Mouse (Mus musculus): ENCODE measurements around the gene Ttn. TPM values are rescaled to one million over a fixed set of nuclear protein-coding genes. Genes with fewer than 3 reads are reported as not detected.

Gene Ttn
- polyA plus RNA-seq, 1 experiment from 2014 or later: 2.5 TPM

DNA sequence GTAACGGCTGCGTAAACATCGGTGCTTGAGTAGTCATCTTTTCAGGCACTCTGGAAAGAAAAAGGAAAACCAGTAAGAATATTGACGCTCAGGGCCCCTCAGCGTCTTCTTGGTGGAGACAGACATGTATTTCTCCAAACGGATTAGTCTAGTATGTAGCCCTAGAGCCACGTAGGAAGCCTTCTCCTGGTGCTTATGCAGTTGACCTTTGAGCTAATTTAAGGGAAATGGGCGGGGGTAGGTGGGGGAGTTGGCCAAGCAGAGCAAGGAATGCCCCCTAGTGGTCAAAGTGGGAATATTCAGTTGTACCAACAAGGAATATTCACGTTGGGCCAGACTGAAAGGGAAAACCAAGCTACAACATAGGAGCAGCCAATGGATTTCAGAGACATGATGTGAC is 2.2 kb downstream of the Ttn start:
- Histone ChIP-seq H3K4me1 (replicated peaks) (no peaks in the 10 kb centered on the region), H3K4me2 (no peak overlapping the region), H3K9ac (no peak overlapping the region), H3K36me3 (no peaks in the 10 kb centered on the region), H3K27ac (no peak overlapping the region), H3K4me3 (no peak overlapping the region), H3K27me3 (no peaks in the 10 kb centered on the region), H3K9me3 (no peaks in the 10 kb centered on the region)
- WGBS: 56% methylated on average over 9 of the region's 9 CpGs
- no peak for ATAC-seq (ENCODE audit: low FRiP score)

DNA sequence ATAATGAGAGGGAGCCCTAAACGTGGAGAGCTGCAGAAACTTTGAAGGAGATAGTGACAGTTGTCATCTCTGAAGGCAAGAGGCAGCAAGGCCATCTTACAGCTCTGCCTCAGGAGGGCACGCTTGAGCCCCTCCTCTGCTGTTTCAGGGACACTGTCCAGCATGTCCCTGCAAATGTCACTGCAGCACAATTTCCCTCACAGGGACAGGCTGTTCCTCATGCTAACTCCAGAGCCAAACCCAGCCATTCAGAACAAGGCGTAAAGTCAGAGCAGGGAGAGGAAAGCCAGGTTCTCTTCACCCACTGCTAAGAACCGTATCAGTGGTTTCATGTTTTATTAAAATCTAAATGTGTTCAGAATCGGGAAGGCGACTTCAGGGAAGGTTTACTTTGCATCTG is 4.7 kb downstream of the Ttn start:
- H3K4me2 ChIP-seq: no peak overlapping the region
- H3K36me3 ChIP-seq: no peaks in the 10 kb centered on the region
- no peaks in the 10 kb centered on the region for H3K27me3 ChIP-seq
- ATAC-seq (ENCODE audit: low FRiP score): no peak
- H3K4me3 ChIP-seq: no peak overlapping the region
- no peak overlapping the region for H3K27ac ChIP-seq
- H3K4me1 ChIP-seq (replicated peaks): no peaks in the 10 kb centered on the region
- 81% methylated on average over 6 of the region's 6 CpGs for WGBS
- H3K9me3 ChIP-seq: no peaks in the 10 kb centered on the region
- no peak overlapping the region for H3K9ac ChIP-seq

DNA sequence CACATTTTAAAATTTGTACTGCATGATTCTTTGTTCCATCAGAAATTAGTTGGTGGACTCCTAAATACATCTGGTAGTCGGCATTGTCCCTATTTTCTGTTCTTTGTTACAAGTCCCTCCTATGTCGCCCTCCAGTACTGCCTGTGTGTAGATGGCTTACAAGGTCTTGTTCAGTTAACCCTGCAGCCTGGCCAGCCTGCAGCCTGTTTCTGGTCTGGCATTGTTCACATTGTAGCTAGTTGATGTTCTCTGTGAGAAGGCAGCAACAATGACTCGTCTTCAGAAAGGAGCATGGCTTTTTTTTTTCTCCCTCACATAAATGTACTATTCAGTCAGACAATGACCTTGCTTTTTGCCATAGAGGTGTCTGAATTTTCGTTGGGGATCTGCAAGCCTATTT is 10.3 kb downstream of the Ttn start:
- H3K27ac ChIP-seq: no peak overlapping the region
- no peaks in the 10 kb centered on the region; the same call in 1 of the 2 replicates for H3K4me1 ChIP-seq (replicated peaks)
- 46% methylated on average over 4 of the region's 4 CpGs for WGBS
- H3K36me3 ChIP-seq: no peaks in the 10 kb centered on the region
- no peaks in the 10 kb centered on the region for H3K9me3 ChIP-seq
- no peak for ATAC-seq (ENCODE audit: low FRiP score)
- no peaks in the 10 kb centered on the region for H3K27me3 ChIP-seq
- H3K9ac ChIP-seq: no peak overlapping the region
- no peak overlapping the region for H3K4me3 ChIP-seq
- H3K4me2 ChIP-seq: no peak overlapping the region

DNA sequence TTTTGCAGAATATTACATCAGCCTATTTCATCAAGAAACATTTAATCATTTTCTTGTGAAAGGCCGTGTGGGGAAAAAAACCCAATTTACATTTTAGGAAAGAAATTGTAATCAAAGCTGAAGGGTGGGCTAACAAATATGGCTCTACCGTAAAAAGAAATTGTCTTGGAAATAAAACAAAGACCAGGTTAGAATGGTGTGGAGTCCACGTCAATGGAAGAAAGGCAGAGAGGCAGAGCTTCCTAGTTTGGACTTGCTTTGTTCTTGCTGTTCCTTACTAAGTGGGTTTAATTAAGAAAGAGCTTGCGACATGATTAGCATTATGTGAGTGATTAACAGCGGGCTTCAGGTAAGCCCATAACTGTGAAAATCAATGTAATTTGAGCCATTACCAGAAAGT is 11.3 kb downstream of the Ttn start:
- Histone ChIP-seq H3K27me3 (no peaks in the 10 kb centered on the region), H3K27ac (no peak overlapping the region), H3K36me3 (no peaks in the 10 kb centered on the region), H3K9me3 (no peaks in the 10 kb centered on the region), H3K4me3 (no peak overlapping the region), H3K4me2 (no peak overlapping the region), H3K4me1 (replicated peaks) (no peaks in the 10 kb centered on the region; the same call in 1 of the 2 replicates), H3K9ac (no peak overlapping the region)
- WGBS: 64% methylated on average over 5 of the region's 5 CpGs
- ATAC-seq (ENCODE audit: low FRiP score): peak; percentile 33; the same call in 1 of the 2 replicates

DNA sequence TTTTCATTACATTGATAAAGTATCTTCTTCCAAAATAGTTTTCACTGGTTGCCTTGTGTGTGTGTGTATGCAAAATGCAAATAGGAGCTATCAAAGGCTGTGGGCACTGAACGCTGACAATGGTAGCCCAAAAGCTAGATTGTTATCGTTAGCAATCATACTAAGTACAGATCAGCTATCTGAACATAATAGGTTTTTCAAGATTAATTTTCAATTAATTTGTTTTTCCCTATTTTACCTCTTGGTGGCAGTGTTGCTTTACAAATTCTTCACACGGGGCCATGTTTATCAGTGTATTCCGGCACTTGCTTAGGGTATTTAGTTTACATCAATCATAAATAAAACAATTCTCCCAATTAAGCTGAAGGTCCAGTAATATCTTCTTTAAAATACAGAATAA is 11.7 kb downstream of the Ttn start:
- no peak overlapping the region for H3K4me2 ChIP-seq
- no peaks in the 10 kb centered on the region for H3K36me3 ChIP-seq

DNA sequence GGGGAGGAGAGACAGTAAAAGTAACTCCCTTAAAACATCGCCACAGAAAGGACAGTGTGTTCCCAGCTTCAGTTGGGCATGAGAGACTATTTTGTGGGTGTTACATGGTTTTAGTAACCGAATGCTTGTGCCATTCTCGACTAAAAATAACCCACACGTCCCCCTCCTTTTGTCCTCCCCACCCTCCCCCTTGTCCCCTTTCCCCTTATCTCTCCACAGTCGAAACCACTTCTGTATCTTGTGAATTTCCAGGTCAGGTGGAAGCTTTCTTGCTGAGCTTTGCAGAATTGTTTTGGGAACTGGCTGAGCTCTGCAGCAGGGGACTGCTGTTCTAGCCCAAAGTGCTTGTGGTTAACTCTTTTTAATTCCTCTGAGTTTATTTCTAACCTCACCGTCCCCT is 12.1 kb downstream of the Ttn start:
- H3K27me3 ChIP-seq: no peaks in the 10 kb centered on the region
- H3K36me3 ChIP-seq: no peaks in the 10 kb centered on the region
- no peaks in the 10 kb centered on the region; the same call in 1 of the 2 replicates for H3K4me1 ChIP-seq (replicated peaks)
- WGBS: 72% methylated on average over 6 of the region's 6 CpGs
- no peak overlapping the region for H3K4me3 ChIP-seq
- no peak for ATAC-seq (ENCODE audit: low FRiP score)
- H3K9me3 ChIP-seq: no peaks in the 10 kb centered on the region
- no peak overlapping the region for H3K27ac ChIP-seq
- H3K9ac ChIP-seq: no peak overlapping the region
- H3K4me2 ChIP-seq: no peak overlapping the region

More for the DNA sequence above, 11.7 kb downstream of the Ttn start:
- Histone ChIP-seq H3K27ac (no peak overlapping the region), H3K9ac (no peak overlapping the region), H3K9me3 (no peaks in the 10 kb centered on the region), H3K4me1 (replicated peaks) (no peaks in the 10 kb centered on the region; the same call in 1 of the 2 replicates), H3K27me3 (no peaks in the 10 kb centered on the region), H3K4me3 (no peak overlapping the region)
- ATAC-seq (ENCODE audit: low FRiP score): peak; percentile 73
- 17% methylated on average over 4 of the region's 4 CpGs for WGBS

DNA sequence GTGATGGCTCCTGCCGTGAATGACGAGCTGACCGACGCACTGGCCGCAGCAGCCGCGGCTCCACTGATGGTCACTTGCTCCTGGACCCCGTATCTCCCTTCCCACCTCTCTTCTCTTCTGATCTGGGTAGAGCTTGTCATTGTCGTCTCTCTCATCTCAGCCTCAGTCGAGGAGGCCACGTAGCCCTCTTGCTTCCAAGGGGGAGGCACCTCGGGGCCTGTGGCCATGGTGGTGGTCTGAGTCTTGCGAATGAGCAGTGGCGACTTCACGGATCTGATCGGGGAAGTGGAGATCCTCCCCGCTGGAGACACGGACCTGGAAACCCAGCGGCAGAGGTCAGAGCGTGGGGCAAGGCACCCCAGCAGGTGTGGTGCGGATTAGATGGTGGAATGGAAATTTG is 12.7 kb downstream of the Ttn start:
- no peak for ATAC-seq (ENCODE audit: low FRiP score)
- 81% methylated on average over 21 of the region's 21 CpGs for WGBS
- Histone ChIP-seq H3K27ac (no peak overlapping the region), H3K4me2 (no peak overlapping the region), H3K4me3 (no peak overlapping the region), H3K9me3 (no peaks in the 10 kb centered on the region), H3K4me1 (replicated peaks) (no peaks in the 10 kb centered on the region; the same call in 1 of the 2 replicates), H3K9ac (no peak overlapping the region), H3K27me3 (no peaks in the 10 kb centered on the region), H3K36me3 (no peaks in the 10 kb centered on the region)

DNA sequence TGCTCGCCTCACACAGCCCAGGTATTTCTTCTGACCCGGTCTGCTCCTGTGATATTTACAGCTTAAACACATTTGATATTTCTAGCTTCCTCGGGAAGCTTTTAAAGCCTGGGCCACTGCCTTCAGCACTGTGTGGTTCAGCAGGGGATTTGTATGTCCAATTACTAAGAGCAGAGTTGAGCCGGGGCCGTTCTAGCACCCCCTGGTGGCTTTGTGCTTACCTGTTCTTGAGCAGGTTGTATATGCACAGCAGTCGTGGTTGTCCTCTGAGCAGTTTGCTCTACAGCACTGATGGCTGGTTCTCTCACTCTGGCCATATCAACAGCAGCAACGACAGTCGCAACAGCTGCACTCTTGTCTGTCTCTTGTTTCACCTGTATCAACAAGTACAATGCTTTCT is 13.4 kb downstream of the Ttn start:
- ATAC-seq (ENCODE audit: low FRiP score): peak; percentile 66; the same call in 1 of the 2 replicates
- Histone ChIP-seq H3K4me3 (no peak overlapping the region), H3K27me3 (no peaks in the 10 kb centered on the region), H3K27ac (no peak overlapping the region), H3K9ac (no peak overlapping the region), H3K9me3 (no peaks in the 10 kb centered on the region), H3K4me1 (replicated peaks) (no peaks in the 10 kb centered on the region; the same call in 1 of the 2 replicates), H3K36me3 (no peaks in the 10 kb centered on the region), H3K4me2 (no peak overlapping the region)
- 30% methylated on average over 8 of the region's 8 CpGs for WGBS

DNA sequence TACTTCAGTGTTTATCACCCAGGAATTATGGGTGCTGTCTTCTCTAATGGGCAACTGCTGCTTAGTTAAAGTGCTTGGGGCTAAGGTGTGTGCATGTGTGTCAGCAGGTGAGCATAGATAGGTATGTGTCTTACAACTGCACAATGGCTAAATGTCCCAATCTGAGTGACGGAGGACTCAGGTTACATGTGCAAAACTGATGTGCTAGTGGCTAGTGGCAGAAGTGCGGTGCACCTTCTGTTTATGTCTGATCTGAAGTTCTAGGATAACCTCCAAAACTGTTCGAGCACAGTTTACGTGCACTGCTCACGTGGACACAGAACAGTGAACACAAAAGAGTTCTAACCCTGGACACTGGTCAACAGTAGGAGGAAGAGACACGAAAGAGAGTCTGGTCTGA is 15.8 kb downstream of the Ttn start:
- H3K27me3 ChIP-seq: no peaks in the 10 kb centered on the region
- no peak for ATAC-seq (ENCODE audit: low FRiP score)
- no peak overlapping the region for H3K27ac ChIP-seq
- no peak overlapping the region for H3K4me3 ChIP-seq
- no peaks in the 10 kb centered on the region for H3K4me1 ChIP-seq (replicated peaks)
- H3K9me3 ChIP-seq: no peaks in the 10 kb centered on the region
- 92% methylated on average over 6 of the region's 6 CpGs for WGBS
- H3K4me2 ChIP-seq: no peak overlapping the region
- H3K9ac ChIP-seq: no peak overlapping the region
- no peaks in the 10 kb centered on the region for H3K36me3 ChIP-seq

DNA sequence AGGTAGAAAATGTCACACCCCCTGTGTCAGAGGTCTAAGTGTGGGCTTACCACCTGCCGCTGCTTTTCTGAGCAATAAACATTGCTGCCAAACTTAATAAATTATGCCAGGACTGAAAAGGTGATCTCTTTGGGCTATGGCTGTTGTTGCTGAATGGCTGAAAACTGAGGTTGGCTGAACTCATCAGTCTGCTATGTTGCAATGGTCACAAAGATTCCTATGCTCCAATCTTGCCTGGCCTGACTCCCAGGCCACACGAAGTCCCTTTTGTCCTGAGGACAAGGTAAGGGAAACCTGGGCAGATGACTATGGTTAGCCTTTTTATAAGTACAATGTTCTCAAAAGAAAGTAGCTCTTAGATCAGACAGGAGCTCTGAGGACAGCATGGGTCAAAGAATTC is 16.3 kb downstream of the Ttn start:
- Histone ChIP-seq H3K27ac (no peak overlapping the region), H3K36me3 (no peaks in the 10 kb centered on the region), H3K9me3 (no peaks in the 10 kb centered on the region), H3K27me3 (no peaks in the 10 kb centered on the region), H3K9ac (no peak overlapping the region), H3K4me2 (no peak overlapping the region), H3K4me1 (replicated peaks) (no peaks in the 10 kb centered on the region), H3K4me3 (no peak overlapping the region)
- ATAC-seq (ENCODE audit: low FRiP score): no peak
- 86% methylated on average over 2 of the region's 2 CpGs for WGBS

DNA sequence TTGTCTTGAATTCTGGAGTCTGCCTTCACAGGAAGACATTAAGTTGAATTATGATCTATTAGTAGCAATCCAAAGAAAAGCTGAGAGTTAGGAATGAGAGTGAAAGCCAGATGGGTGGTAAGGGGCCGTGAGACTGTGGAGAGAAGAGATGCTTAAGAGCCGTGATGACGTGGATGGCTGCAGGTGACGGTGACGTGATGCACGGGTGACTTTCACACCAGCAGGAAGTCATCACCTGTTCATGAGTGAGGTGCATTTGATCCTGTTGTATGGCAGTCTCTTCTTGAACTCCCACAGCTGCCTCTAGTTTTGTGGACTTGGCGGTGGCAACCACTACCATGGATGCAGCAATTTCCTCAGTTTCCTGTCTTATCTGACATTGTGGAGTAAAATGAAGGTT is 16.8 kb downstream of the Ttn start:
- Histone ChIP-seq H3K27ac (no peak overlapping the region), H3K4me1 (replicated peaks) (no peaks in the 10 kb centered on the region), H3K36me3 (no peaks in the 10 kb centered on the region), H3K9ac (no peak overlapping the region), H3K4me3 (no peak overlapping the region), H3K27me3 (no peaks in the 10 kb centered on the region), H3K9me3 (no peaks in the 10 kb centered on the region), H3K4me2 (no peak overlapping the region)
- WGBS: 93% methylated on average over 7 of the region's 7 CpGs
- ATAC-seq (ENCODE audit: low FRiP score): no peak

DNA sequence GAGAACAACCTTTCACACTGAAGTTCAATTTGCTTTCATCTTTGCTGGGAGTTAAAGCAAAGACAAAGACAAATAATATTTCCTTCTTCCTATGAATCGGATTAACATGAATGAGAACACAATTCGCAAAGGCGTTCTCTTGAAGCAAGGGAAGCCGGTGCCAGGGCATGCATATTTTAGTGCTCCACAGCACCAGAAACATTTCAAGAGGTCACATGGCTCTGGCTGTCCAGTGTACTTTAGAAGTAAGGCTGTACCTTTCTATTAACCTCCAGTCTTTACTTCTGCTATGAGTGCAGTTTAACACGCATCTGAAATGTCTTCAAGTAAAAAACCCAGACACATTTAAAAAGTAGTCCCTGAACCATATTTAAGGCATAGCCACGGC is 20.3 kb downstream of the Ttn start:
- no peaks in the 10 kb centered on the region for H3K9me3 ChIP-seq
- WGBS: 84% methylated on average over 6 of the region's 6 CpGs
- H3K27ac ChIP-seq: no peak overlapping the region
- no peaks in the 10 kb centered on the region for H3K27me3 ChIP-seq
- no peaks in the 10 kb centered on the region for H3K36me3 ChIP-seq
- H3K4me3 ChIP-seq: no peak overlapping the region
- H3K4me1 ChIP-seq (replicated peaks): no peaks in the 10 kb centered on the region
- no peak overlapping the region for H3K9ac ChIP-seq
- no peak overlapping the region for H3K4me2 ChIP-seq
- ATAC-seq (ENCODE audit: low FRiP score): no peak

DNA sequence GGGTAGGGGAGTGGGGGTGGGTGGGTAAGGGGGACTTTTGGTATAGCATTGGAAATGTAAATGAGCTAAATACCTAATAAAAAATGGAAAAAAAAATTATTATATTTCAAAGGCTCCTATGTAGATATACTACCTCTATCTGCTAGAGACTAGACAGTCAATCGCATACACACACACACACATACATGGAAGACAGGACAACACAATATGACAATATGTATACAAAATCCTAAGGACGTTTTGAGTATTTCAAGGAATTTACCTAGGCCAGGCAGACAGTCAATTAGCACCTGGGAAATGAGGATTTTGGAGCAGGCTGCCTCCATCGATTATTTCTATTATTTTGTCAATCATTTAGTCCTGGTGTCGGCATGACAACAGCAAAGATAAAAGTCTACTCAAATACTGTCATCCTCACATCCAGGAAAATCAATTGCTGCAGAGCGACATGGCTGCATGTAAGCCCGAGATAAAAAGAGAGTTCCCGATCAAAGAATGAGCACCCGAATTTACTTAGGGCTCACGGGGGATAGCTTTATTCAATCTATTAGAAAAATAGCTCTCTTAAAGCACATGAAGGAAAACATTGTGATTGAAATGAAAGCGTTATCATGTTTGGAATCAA is 20.8 kb downstream of the Ttn start:
- ATAC-seq (ENCODE audit: low FRiP score): no peak
- Histone ChIP-seq H3K9ac (no peak overlapping the region), H3K4me3 (no peak overlapping the region), H3K9me3 (no peaks in the 10 kb centered on the region), H3K27me3 (no peaks in the 10 kb centered on the region), H3K4me1 (replicated peaks) (no peaks in the 10 kb centered on the region), H3K36me3 (no peaks in the 10 kb centered on the region), H3K27ac (no peak overlapping the region), H3K4me2 (no peak overlapping the region)
- WGBS: 81% methylated on average over 10 of the region's 10 CpGs
